Mouse (Mus musculus) liver, embryonic 14.5 days (tissue): ENCODE data around the gene Moap1. TPM values are rescaled to one million over a fixed set of nuclear protein-coding genes. Genes with fewer than 3 reads are reported as not detected.
A peak's percentile ranks its signal among the peaks of the same experiment; 100 is the strongest.

Experiments used
- ATAC-seq: fragments of 200-750 bp; cut with Nextera tagmentation; 2 replicates; pipeline ENCODE4 v1.8.0; 2017; ENCODE audit warnings: moderate number of reproducible peaks, mild to moderate bottlenecking, moderate library complexity; ENCODE audit not compliant: insufficient read depth
- DNase-seq, 3 experiments: peaks; one replicate each; pipeline ENCODE4 v3.0.0-alpha.2; 2012 to 2013; ENCODE audit warnings: low read depth in 3 of 3, low spot score in 3 of 3
- H3K27ac ChIP-seq: fragments of 300-500 bp; sonication (generic); 2 replicates; pipeline ENCODE4 v1.5.1; 2014; ENCODE audit warnings: moderate library complexity, mild to moderate bottlenecking, control low read depth, inconsistent platforms
- H3K27me3 ChIP-seq: fragments of 300-500 bp; sonication (generic); 2 replicates; pipeline ENCODE4 v1.6.1; 2014; ENCODE audit warnings: mild to moderate bottlenecking, low read length, moderate library complexity; ENCODE audit not compliant: control insufficient read depth, insufficient read depth
- H3K36me3 ChIP-seq: fragments of 300-500 bp; sonication (generic); replicated peaks from 2 replicates; pipeline ENCODE4 v1.6.1; 2014; ENCODE audit warnings: low read depth; ENCODE audit not compliant: control insufficient read depth, insufficient read depth
- H3K4me1 ChIP-seq, 2 experiments: fragments of 200-500 bp in 1 of 2; fragments of 300-500 bp in 1 of 2; sonication (generic) in 1 of 2; replicated peaks; 2 replicates each; pipeline ENCODE4 v1.6.1; 2012 to 2014; ENCODE audit warnings: antibody characterized with exemption in 1 of 2, inconsistent platforms in 1 of 2, low read length in 1 of 2; ENCODE audit not compliant: control insufficient read depth in 2 of 2, insufficient read depth in 2 of 2
- H3K4me2 ChIP-seq: fragments of 300-500 bp; sonication (generic); 2 replicates; pipeline ENCODE4 v1.6.1; 2014; ENCODE audit warnings: low read depth, mild to moderate bottlenecking, control low read depth, moderate library complexity
- H3K4me3 ChIP-seq, 2 experiments: fragments of 200-500 bp in 1 of 2; fragments of 300-500 bp in 1 of 2; sonication (generic) in 1 of 2; 2 replicates each; pipeline ENCODE4 v1.5.1; 2012 to 2014; ENCODE audit warnings: low read depth in 2 of 2, low read length in 2 of 2, mild to moderate bottlenecking in 2 of 2, control low read depth in 1 of 2, inconsistent platforms in 1 of 2, moderate library complexity in 1 of 2; ENCODE audit not compliant: insufficient read depth in 1 of 2
- H3K9ac ChIP-seq: fragments of 300-500 bp; sonication (generic); replicated peaks from 2 replicates; pipeline ENCODE4 v1.6.1; 2014; ENCODE audit warnings: mild to moderate bottlenecking, control low read depth, moderate library complexity
- H3K9me3 ChIP-seq: fragments of 300-500 bp; sonication (generic); 2 replicates; pipeline ENCODE4 v1.6.1; 2016; ENCODE audit warnings: low read length, mixed read lengths; ENCODE audit not compliant: control insufficient read depth
- CTCF ChIP-seq: IDR thresholded peaks from 2 replicates; pipeline ENCODE4 v1.5.1; 2016; ENCODE audit warnings: antibody characterized with exemption, low read depth, control low read depth
- EP300 ChIP-seq: IDR thresholded peaks from 2 replicates; pipeline ENCODE4 v1.6.1; 2016; ENCODE audit warnings: antibody characterized with exemption, low read depth
- WGBS: fragments of 180-500 bp; shearing (Covaris S2); extraction: QIAGEN DNeasy Blood & Tissue Kit; methylation state at CpG from one replicate; pipeline ENCODE4 v1.1.7; 2014; ENCODE audit not compliant: insufficient replicate concordance; 5-methylcytosine and 5-hydroxymethylcytosine counted together
- polyA plus RNA-seq, 2 experiments: library from polyadenylated mRNA; depleted of rRNA in 1 of 2; stranded (reverse) in 1 of 2; unstranded in 1 of 2; fragments of >200 nt; fragmentation: Nextera tagmentation in 1 of 2; extraction: Ambion mirVana in 1 of 2; gene quantifications; 2 replicates each; pipeline versions ENCODE4 v1.2.1 to v1.2.3; 2012 to 2014

The Moap1 gene
- polyA plus RNA-seq, 2 experiments, result 1.8 to 6.7 TPM

GRCm38 (mm10) chr12:102730798-102731619 lies 12.5 kb downstream of the Moap1 start:
- ATAC-seq, result no peak; the same call in 1 of the 2 replicates
- DNase-seq, result no peak
- no peaks in the 10 kb centered on the region for H3K27me3 ChIP-seq
- peak overlapping the region; percentile 50 for H3K4me2 ChIP-seq
- no peaks in the 10 kb centered on the region for H3K9me3 ChIP-seq
- H3K4me1 ChIP-seq, result peaks cover 11 to 23% of the 10 kb centered on the region in 2 experiments
- H3K36me3 ChIP-seq, result no peaks in the 10 kb centered on the region
- H3K27ac ChIP-seq, result no peak overlapping the region
- H3K9ac ChIP-seq, result no peak overlapping the region
- TF ChIP-seq EP300 (no peak), CTCF (no peak)
- no peak overlapping the region for H3K4me3 ChIP-seq
- WGBS, result 40% methylated on average over 16 of the region's 16 CpGs

GRCm38 (mm10) chr12:102729855-102730797 lies 13.3 kb downstream of the Moap1 start:
- H3K27me3 ChIP-seq, result no peaks in the 10 kb centered on the region
- no peak for TF ChIP-seq CTCF
- TF ChIP-seq EP300, result no peak
- no peak overlapping the region for H3K9ac ChIP-seq
- peak; percentile 87 for ATAC-seq
- no peaks in the 10 kb centered on the region for H3K9me3 ChIP-seq
- 38% methylated on average over 26 of the region's 26 CpGs for WGBS
- no peak overlapping the region for H3K27ac ChIP-seq
- H3K4me3 ChIP-seq, result peak overlapping the region in 1 of 2 experiments; percentile 27; a peak in 1 of 4 replicates
- H3K4me2 ChIP-seq, result peak overlapping the region; percentile 50
- H3K36me3 ChIP-seq, result no peaks in the 10 kb centered on the region
- peaks cover 11 to 25% of the 10 kb centered on the region in 2 experiments for H3K4me1 ChIP-seq
- DNase-seq, result peak; percentile 54 to 73 (median 63)

- Histone ChIP-seq H3K9me3 (no peaks in the 10 kb centered on the region), H3K27me3 (no peaks in the 10 kb centered on the region), H3K4me2 (no peak overlapping the region), H3K4me3 (no peak overlapping the region), H3K4me1 (peaks cover 8 to 17% of the 10 kb centered on the region in 2 experiments), H3K36me3 (no peaks in the 10 kb centered on the region), H3K9ac (no peak overlapping the region), H3K27ac (no peak overlapping the region)
- TF ChIP-seq EP300 (no peak), CTCF (no peak)
- WGBS, result 53% methylated on average over 7 of the region's 7 CpGs
- no peak for DNase-seq
- ATAC-seq, result no peak
These were observed 17.7 kb downstream of the Moap1 start for GRCm38 (mm10) chr12:102725761-102726175.

GRCm38 (mm10) chr12:102725146-102725545 lies 18.3 kb downstream of the Moap1 start:
- ATAC-seq (no peak), DNase-seq (no peak)
- Histone ChIP-seq H3K9me3 (no peaks in the 10 kb centered on the region), H3K4me1 (peaks cover 2 to 10% of the 10 kb centered on the region in 2 experiments), H3K27me3 (no peaks in the 10 kb centered on the region), H3K4me2 (no peak overlapping the region), H3K27ac (no peak overlapping the region), H3K4me3 (no peak overlapping the region), H3K9ac (no peak overlapping the region), H3K36me3 (no peaks in the 10 kb centered on the region)
- 75% methylated on average over 6 of the region's 6 CpGs for WGBS
- TF ChIP-seq EP300 (no peak), CTCF (no peak)
